Mouse (Mus musculus) heart, embryonic 12.5 days (tissue): ENCODE measurements around the gene Ubp1. TPM values are rescaled to one million over a fixed set of nuclear protein-coding genes. Genes with fewer than 3 reads are reported as not detected.
"Not testable (repeated sequence)": the region's sequence is repeated elsewhere in the genome, so short reads cannot be mapped to it uniquely, and the experiment has no call there.

Experiments
- ATAC-seq: fragments of 200-750 bp; cut with Nextera tagmentation; 2 replicates; pipeline ENCODE4 v1.8.0; 2017; ENCODE audit warnings: moderate TSS enrichment, moderate library complexity; ENCODE audit not compliant: insufficient number of reproducible peaks, low FRiP score
- H3K27ac ChIP-seq: fragments of 300-500 bp; sonication (generic); 2 replicates; pipeline ENCODE4 v1.5.1; 2016; ENCODE audit warnings: mild to moderate bottlenecking, moderate library complexity; ENCODE audit not compliant: poor library complexity, severe bottlenecking
- H3K27me3 ChIP-seq: fragments of 300-500 bp; sonication (generic); replicated peaks from 2 replicates; pipeline ENCODE4 v1.6.1; 2016; ENCODE audit warnings: mild to moderate bottlenecking, moderate library complexity
- H3K36me3 ChIP-seq: fragments of 300-500 bp; sonication (generic); 2 replicates; pipeline ENCODE4 v1.6.1; 2016; ENCODE audit warnings: mild to moderate bottlenecking, moderate library complexity
- H3K4me1 ChIP-seq: fragments of 300-500 bp; sonication (generic); replicated peaks from 2 replicates; pipeline ENCODE4 v1.6.1; 2016; ENCODE audit warnings: mild to moderate bottlenecking
- H3K4me2 ChIP-seq: fragments of 300-500 bp; sonication (generic); 2 replicates; pipeline ENCODE4 v1.6.1; 2016; ENCODE audit warnings: mild to moderate bottlenecking, moderate library complexity
- H3K4me3 ChIP-seq: fragments of 300-500 bp; sonication (generic); 2 replicates; pipeline ENCODE4 v1.5.1; 2016; ENCODE audit warnings: mild to moderate bottlenecking
- H3K9ac ChIP-seq: fragments of 300-500 bp; sonication (generic); 2 replicates; pipeline ENCODE4 v1.6.1; 2016; ENCODE audit warnings: mild to moderate bottlenecking, moderate library complexity
- H3K9me3 ChIP-seq: fragments of 300-500 bp; sonication (generic); replicated peaks from 2 replicates; pipeline ENCODE4 v1.6.1; 2016; ENCODE audit warnings: mild to moderate bottlenecking, moderate library complexity
- WGBS: fragments of 180-500 bp; shearing (Covaris S2); methylation state at CpG from one replicate; pipeline ENCODE4 v1.1.7; 2016; 5-methylcytosine and 5-hydroxymethylcytosine counted together
- polyA plus RNA-seq: library from polyadenylated mRNA; unstranded; fragments of >200 nt; fragmentation: Nextera tagmentation; extraction: Ambion mirVana; gene quantifications from 2 replicates; pipeline ENCODE4 v1.2.1, GENCODE M21; 2016

Gene Ubp1
- polyA plus RNA-seq, result 33.6 and 34.3 TPM in 2 replicates

DNA sequence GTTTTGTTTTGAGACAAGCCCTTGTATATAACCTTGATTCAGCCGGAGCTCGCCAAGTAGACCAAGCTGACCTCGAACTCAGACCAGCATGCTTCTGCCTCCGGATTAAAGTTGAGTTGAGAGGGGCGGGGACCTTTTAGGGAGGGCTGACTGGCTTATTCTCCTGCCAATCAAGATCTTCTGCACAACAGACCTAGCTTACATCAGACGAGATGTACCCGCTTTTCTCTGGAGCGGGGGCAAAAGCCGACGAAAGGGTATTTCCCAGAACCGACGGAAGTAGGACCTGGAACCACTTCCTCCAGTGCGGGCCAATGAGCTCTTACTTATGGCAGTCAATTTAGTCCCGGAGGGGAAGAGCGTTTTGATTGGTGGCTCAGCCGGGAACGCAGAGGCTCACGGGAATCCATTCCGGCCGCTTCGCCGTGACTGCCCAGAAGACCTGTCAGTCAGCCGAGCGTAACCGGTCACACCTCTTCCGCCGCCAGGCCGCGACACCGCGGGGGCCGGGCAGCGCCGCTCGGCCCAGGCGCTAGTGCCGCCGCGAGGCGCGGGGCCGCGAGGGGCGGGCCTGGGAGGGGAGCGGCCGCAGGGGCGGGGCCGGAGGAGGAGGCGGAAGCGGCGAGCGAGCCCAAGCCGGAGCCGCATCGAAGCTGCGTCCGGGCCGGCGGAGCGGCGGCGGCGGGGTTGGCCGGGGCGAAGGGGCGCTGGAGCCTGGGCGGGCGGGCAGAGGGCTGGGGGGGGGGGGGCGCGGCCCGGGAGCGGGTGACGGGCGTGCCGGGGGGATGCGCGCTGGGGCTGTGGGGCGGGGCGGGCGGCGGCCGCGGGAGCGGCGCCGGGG, at the start of gene Ubp1:
TSS of gene Ubp1 (plus strand) at position 401 of the 841 bp plus-strand sequence.
- peak; percentile 98 for ATAC-seq
- Histone ChIP-seq H3K27me3 (no peaks in the 10 kb centered on the region), H3K4me1 (peaks cover 18% of the 10 kb centered on the region), H3K9me3 (no peaks in the 10 kb centered on the region), H3K27ac (peak within 1 kb of the TSS; percentile 88), H3K4me2 (peak within 1 kb of the TSS; percentile 91), H3K36me3 (peaks cover 2% of the 10 kb centered on the region; the same call in 1 of the 2 replicates), H3K9ac (peak within 1 kb of the TSS; percentile 99), H3K4me3 (peak within 1 kb of the TSS; percentile 84)
- WGBS, result 3% methylated on average over 66 of the region's 86 CpGs

DNA sequence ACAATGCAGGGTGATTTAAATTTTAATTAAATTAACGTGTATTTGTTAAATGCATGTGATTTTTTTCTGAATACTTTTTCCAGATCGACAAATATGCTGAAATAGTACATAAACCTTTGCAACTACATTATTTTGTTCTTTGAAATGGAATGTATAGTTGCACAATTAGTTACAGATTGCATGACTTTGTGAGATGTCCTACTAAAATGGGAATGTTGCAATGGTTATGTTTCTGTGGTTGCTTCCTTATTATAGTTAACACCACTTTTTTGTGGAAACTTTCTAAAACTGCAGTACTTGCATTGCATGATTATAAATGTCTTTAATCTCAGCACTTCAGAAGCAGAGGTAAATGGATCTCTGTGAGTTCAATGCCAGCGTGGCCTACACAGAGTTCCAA, 35.8 kb upstream of the Ubp1 start:
- WGBS, result 93% methylated on average over 3 of the region's 3 CpGs
- H3K27me3 ChIP-seq, result no peaks in the 10 kb centered on the region
- no peaks in the 10 kb centered on the region for H3K9me3 ChIP-seq
- no peak overlapping the region for H3K9ac ChIP-seq
- no peak overlapping the region for H3K27ac ChIP-seq
- no peaks in the 10 kb centered on the region; the same call in 1 of the 2 replicates for H3K4me1 ChIP-seq
- H3K36me3 ChIP-seq, result peaks cover 60% of the 10 kb centered on the region
- H3K4me3 ChIP-seq, result no peak overlapping the region
- H3K4me2 ChIP-seq, result no peak overlapping the region
- no peak for ATAC-seq

DNA sequence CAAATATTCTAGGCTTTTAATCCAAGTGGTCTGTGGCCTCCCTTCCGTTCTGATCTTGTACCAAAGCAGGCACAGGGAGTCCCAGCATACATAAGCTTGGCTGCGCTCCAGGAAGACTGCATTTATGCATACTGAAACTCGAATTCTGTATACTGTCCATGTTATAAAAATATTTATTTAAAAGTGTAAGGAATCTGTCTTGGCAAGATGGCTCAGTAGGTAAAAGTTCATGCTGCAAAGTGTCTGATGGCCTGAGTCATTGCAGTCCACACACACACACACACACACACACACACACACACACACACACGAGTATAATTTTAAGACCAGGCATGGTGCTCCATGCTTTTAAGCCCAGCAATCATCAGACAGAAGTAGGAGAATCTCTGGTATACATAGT, 27.6 kb upstream of the Ubp1 start:
- H3K36me3 ChIP-seq, result peaks cover 61% of the 10 kb centered on the region
- H3K27ac ChIP-seq, result peak overlapping the region; percentile 16; the same call in 1 of the 2 replicates
- H3K4me3 ChIP-seq, result no peak overlapping the region
- no peak overlapping the region for H3K4me2 ChIP-seq
- ATAC-seq, result no peak
- H3K4me1 ChIP-seq, result no peaks in the 10 kb centered on the region
- H3K27me3 ChIP-seq, result no peaks in the 10 kb centered on the region
- 77% methylated on average over 4 of the region's 4 CpGs for WGBS
- no peak overlapping the region for H3K9ac ChIP-seq
- H3K9me3 ChIP-seq, result no peaks in the 10 kb centered on the region

DNA sequence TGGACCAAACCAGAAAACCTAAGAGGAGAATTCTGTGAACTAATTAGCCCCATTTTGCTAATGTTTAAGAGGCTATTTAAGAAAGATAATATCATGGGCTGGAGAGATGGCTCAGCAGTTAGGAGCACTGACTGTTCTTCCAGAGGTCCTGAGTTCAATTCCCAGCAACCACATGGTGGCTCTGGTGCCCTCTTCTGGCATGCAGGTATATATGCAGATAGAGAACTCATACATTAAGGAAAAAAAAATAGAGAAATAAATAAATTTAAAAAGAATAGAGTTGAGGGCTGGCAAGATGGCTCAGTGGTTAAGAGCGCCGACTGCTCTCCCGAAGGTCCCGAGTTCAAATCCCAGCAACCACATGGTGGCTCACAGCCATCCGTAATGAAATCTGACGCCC, 26.4 kb upstream of the Ubp1 start:
- H3K9me3 ChIP-seq, H3K27ac ChIP-seq, ATAC-seq, H3K4me2 ChIP-seq, H3K4me1 ChIP-seq, H3K4me3 ChIP-seq, H3K27me3 ChIP-seq, H3K9ac ChIP-seq: not testable (repeated sequence)
- peaks cover 64% of the 10 kb centered on the region for H3K36me3 ChIP-seq
- WGBS, result 96% methylated on average over 6 of the region's 6 CpGs

DNA sequence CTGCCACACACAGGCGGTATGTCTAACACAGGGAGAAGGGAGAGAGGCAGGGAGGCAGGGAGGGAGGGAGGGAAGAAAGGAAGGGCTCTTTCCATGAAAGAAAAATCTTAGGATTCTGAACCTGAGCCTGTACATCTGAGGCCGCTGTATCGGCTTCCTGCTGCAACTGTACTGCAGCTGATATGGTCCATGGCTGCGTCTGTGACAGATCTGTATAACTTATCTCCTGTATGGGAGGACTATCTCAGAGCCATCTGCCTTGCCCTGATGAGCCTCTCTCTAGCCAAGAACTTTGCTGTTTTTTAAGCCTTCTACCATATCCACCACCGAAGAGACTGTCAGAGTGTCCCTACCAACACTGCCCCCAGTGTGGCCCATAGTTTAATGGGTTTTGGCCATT, 14.9 kb upstream of the Ubp1 start:
- Histone ChIP-seq H3K4me3 (no peak overlapping the region), H3K9me3 (no peaks in the 10 kb centered on the region), H3K27ac (no peak overlapping the region), H3K36me3 (peaks cover 58% of the 10 kb centered on the region), H3K4me2 (no peak overlapping the region), H3K9ac (no peak overlapping the region), H3K4me1 (no peaks in the 10 kb centered on the region), H3K27me3 (no peaks in the 10 kb centered on the region)
- 85% methylated on average over 5 of the region's 5 CpGs for WGBS
- no peak for ATAC-seq

DNA sequence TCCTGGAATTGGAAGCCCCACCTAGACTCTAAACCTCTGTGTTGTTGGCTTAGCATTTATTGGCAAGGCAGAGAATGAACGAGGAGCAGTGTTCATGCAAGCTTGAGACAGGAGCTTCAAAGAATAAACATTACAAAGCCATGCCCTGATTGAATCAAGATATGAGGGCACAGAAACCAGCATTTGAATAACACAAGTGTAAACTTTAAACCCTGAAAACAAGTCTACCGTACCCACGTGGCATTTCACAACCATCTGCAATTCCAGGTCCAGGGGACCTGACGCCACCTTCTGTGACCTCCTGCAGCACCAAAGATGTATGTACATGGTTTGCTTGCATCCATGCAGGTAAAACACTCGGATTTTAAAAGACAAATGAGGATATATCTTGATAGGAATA, 8.1 kb upstream of the Ubp1 start:
- no peak overlapping the region for H3K9ac ChIP-seq
- no peaks in the 10 kb centered on the region for H3K27me3 ChIP-seq
- ATAC-seq, result no peak
- 90% methylated on average over 5 of the region's 5 CpGs for WGBS
- H3K9me3 ChIP-seq, result no peaks in the 10 kb centered on the region
- no peak overlapping the region for H3K4me2 ChIP-seq
- no peak overlapping the region for H3K4me3 ChIP-seq
- no peaks in the 10 kb centered on the region for H3K4me1 ChIP-seq
- H3K27ac ChIP-seq, result no peak overlapping the region
- peaks cover 45% of the 10 kb centered on the region for H3K36me3 ChIP-seq

DNA sequence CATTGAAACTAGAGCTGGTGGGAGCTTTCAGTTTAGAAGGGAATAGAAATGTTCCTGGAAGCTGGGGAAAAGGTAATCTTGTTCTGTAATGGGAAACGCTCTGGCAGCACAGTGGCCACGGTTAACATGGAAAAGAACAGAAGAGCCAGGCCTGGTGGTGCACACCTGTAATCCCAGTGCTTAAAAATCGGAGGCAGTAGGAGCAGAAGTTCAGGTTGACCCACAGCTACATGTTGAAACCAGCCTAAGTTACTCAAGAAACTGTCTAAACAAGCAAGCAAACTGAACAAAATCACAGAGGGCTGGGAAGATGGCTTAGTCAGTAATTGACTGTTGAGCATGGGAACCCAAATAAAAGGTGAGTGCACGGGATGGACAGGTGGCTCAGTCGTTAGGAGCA, 5.9 kb upstream of the Ubp1 start:
- Histone ChIP-seq H3K4me3 (no peak overlapping the region), H3K9ac (no peak overlapping the region), H3K4me2 (no peak overlapping the region), H3K36me3 (peaks cover 41% of the 10 kb centered on the region), H3K27me3 (no peaks in the 10 kb centered on the region), H3K9me3 (no peaks in the 10 kb centered on the region), H3K4me1 (no peaks in the 10 kb centered on the region), H3K27ac (no peak overlapping the region)
- 84% methylated on average over 5 of the region's 5 CpGs for WGBS
- ATAC-seq, result no peak

DNA sequence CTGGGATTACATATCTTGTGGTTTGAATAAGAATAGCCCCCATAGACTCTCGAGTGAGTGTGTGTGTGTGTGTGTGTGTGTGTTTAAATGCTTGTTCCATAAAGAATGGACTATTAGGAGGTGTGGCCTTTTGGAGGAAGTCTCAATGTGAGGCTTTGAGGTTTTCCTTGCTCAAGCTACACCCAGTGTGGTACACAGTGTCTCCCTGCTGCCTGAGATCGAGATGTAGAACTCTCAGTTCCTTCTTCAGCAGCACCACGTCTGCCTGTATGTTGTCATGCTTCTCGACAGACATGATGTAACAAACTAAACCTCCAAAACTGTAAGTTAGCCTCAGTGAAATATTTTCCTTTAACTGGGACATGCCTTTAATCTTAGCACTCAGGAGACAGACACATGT, 2.1 kb upstream of the Ubp1 start:
- Histone ChIP-seq H3K27ac (no peak overlapping the region), H3K4me3 (no peak overlapping the region), H3K4me2 (no peak overlapping the region), H3K4me1 (peaks cover 12% of the 10 kb centered on the region), H3K9me3 (no peaks in the 10 kb centered on the region), H3K36me3 (peaks cover 12% of the 10 kb centered on the region; the same call in 1 of the 2 replicates), H3K9ac (no peak overlapping the region), H3K27me3 (no peaks in the 10 kb centered on the region)
- 75% methylated on average over 4 of the region's 4 CpGs for WGBS
- ATAC-seq, result no peak

DNA sequence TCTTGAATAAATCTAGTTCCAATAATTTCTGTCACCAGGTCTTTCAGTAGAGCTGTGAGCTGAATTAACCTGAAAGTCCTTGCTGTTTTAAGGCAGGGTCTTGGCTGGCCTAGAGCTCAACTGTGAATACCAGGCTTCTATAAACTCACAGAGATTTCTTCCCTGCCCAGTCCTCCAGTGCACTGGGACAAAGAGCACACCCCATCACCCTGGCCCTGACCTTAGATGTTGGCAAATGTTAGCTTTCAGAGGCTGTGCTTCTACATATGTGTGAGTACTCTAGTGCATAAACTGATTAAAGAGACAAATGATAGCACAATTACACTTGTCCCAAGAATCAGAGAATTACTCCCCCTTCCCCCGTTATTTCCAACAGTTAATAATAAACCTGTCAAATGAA, 1.1 kb upstream of the Ubp1 start:
- WGBS, result 61% methylated on average over 1 of the region's 1 CpGs
- ATAC-seq, result no peak

DNA sequence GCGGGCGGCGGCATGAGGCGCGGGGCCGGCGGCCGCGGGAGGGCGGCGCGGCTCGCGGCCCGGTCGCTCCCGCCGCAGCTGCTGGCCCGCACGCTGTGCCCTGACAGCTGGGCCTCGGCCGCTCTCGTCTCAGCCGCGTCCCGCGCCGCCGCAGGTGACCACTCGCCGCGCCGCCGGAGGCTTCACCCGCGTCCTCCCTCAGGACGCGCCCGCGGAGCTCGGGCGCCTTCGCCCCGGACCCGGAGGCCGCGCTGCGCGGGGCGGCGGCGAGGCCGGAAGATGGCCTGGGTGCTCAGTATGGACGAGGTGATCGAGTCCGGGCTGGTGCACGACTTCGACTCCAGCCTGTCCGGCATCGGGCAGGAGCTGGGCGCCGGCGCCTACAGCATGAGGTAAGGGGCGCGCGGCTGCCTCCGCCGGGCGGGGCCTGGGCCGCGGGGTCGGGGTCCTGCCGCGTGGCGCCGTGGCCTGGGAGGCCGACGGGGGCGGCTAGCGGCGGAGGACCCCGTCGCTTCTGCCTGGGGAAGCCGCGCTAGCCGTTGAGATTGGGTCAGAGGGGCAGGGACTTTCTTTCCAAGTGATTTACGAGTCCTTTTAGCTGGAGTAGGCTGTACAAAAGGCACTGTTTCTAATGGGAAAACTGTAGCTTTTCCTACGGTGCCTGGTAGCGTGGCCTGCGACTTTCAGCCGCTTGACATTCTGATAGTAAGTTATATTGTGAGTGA, 803 bp downstream of the Ubp1 start:
- Histone ChIP-seq H3K9ac (peak overlapping the region; percentile 99), H3K27me3 (no peaks in the 10 kb centered on the region), H3K4me2 (peak overlapping the region; percentile 91), H3K4me3 (peak overlapping the region; percentile 84), H3K9me3 (no peaks in the 10 kb centered on the region), H3K4me1 (peaks cover 26% of the 10 kb centered on the region), H3K36me3 (no peaks in the 10 kb centered on the region), H3K27ac (peak overlapping the region; percentile 88)
- 3% methylated on average over 73 of the region's 91 CpGs for WGBS
- peak; percentile 57 for ATAC-seq

More for the DNA sequence above, 1.1 kb upstream of the Ubp1 start:
- peak overlapping the region; percentile 84; the same call in 1 of the 2 replicates for H3K4me3 ChIP-seq
- H3K27me3 ChIP-seq, result no peaks in the 10 kb centered on the region
- H3K4me2 ChIP-seq, result peak overlapping the region; percentile 68
- no peak overlapping the region for H3K9ac ChIP-seq
- peaks cover 10% of the 10 kb centered on the region; the same call in 1 of the 2 replicates for H3K36me3 ChIP-seq
- H3K9me3 ChIP-seq, result no peaks in the 10 kb centered on the region
- H3K27ac ChIP-seq, result no peak overlapping the region
- H3K4me1 ChIP-seq, result peaks cover 13% of the 10 kb centered on the region

DNA sequence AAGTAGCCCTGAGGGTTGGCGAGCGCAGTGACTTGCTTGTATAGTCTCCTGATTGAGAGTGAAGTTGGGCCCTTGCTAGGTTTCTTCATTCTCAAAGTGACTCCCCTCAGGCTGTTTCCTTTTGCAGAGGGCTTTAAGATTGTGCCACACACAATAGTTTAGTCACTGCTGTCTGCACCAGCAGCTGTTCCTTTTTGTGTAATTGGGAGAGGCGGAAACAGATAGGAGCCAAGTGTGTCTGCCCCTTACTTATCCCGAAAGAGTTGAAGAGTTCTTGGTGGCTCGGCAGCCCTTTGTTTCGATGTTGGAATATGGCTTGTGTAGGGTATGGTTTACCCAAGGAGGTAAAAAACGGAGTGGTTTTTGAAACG, 1.4 kb downstream of the Ubp1 start:
- Histone ChIP-seq H3K4me2 (peak overlapping the region; percentile 91), H3K4me3 (peak overlapping the region; percentile 84), H3K27me3 (no peaks in the 10 kb centered on the region), H3K27ac (peak overlapping the region; percentile 88), H3K9me3 (no peaks in the 10 kb centered on the region), H3K4me1 (peaks cover 29% of the 10 kb centered on the region), H3K36me3 (no peaks in the 10 kb centered on the region), H3K9ac (peak overlapping the region; percentile 99)
- 2% methylated on average over 8 of the region's 8 CpGs for WGBS
- ATAC-seq, result no peak
